Mouse (Mus musculus): ENCODE results near the gene Lyl1.

Gene Lyl1

GRCm38 (mm10) chr8:84700941-84701911, at the start of gene Lyl1:
Gene Lyl1, plus strand, starts transcription at chr8:84701457.
- peak; percentile 69 for DNase-seq (ENCODE audit: low spot score)

- peak; percentile 35 for DNase-seq (ENCODE audit: low spot score)
These were observed 48.1 kb upstream of the Lyl1 start for GRCm38 (mm10) chr8:84653092-84653631.

- peak; percentile 44 for DNase-seq (ENCODE audit: low spot score)
These were observed 46.7 kb upstream of the Lyl1 start for GRCm38 (mm10) chr8:84654597-84654996.

GRCm38 (mm10) chr8:84655336-84656190, 45.7 kb upstream of the Lyl1 start:
- DNase-seq (ENCODE audit: low spot score): no peak

GRCm38 (mm10) chr8:84656191-84656525, 45.1 kb upstream of the Lyl1 start:
- DNase-seq (ENCODE audit: low spot score): peak; percentile 73

- DNase-seq (ENCODE audit: low spot score): peak; percentile 66
These were observed 44.6 kb upstream of the Lyl1 start for GRCm38 (mm10) chr8:84656641-84657126.

- no peak for DNase-seq (ENCODE audit: low spot score)
These were observed 44.1 kb upstream of the Lyl1 start for GRCm38 (mm10) chr8:84657203-84657602.

- no peak for DNase-seq (ENCODE audit: low spot score)
These were observed 43.6 kb upstream of the Lyl1 start for GRCm38 (mm10) chr8:84657680-84658079.

GRCm38 (mm10) chr8:84658951-84659350, 42.3 kb upstream of the Lyl1 start:
- DNase-seq (ENCODE audit: low spot score): no peak

GRCm38 (mm10) chr8:84659936-84660818, 41.1 kb upstream of the Lyl1 start:
- DNase-seq (ENCODE audit: low spot score): peak; percentile 73

- DNase-seq (ENCODE audit: low spot score): peak; percentile 83
These were observed 40.3 kb upstream of the Lyl1 start for GRCm38 (mm10) chr8:84660819-84661457.

- DNase-seq (ENCODE audit: low spot score): peak; percentile 86
These were observed 39.8 kb upstream of the Lyl1 start for GRCm38 (mm10) chr8:84661458-84661871.

- DNase-seq (ENCODE audit: low spot score): peak; percentile 73
These were observed 39.2 kb upstream of the Lyl1 start for GRCm38 (mm10) chr8:84661961-84662571.

GRCm38 (mm10) chr8:84662581-84663065, 38.6 kb upstream of the Lyl1 start, which contains the start of gene Ier2:
Gene Ier2, minus strand, starts transcription at chr8:84662852.
- DNase-seq (ENCODE audit: low spot score): peak; percentile 93

GRCm38 (mm10) chr8:84663483-84664327, 37.6 kb upstream of the Lyl1 start:
- DNase-seq (ENCODE audit: low spot score): peak; percentile 96

GRCm38 (mm10) chr8:84664566-84665384, 36.5 kb upstream of the Lyl1 start:
- peak; percentile 82 for DNase-seq (ENCODE audit: low spot score)

- DNase-seq (ENCODE audit: low spot score): no peak
These were observed 35.8 kb upstream of the Lyl1 start for GRCm38 (mm10) chr8:84665385-84665893.

GRCm38 (mm10) chr8:84668081-84668480, 33.2 kb upstream of the Lyl1 start:
- no peak for DNase-seq (ENCODE audit: low spot score)

Data from testis, postnatal 10 days (tissue).